Mouse (Mus musculus): ENCODE data around the gene Psen2.

DNA sequence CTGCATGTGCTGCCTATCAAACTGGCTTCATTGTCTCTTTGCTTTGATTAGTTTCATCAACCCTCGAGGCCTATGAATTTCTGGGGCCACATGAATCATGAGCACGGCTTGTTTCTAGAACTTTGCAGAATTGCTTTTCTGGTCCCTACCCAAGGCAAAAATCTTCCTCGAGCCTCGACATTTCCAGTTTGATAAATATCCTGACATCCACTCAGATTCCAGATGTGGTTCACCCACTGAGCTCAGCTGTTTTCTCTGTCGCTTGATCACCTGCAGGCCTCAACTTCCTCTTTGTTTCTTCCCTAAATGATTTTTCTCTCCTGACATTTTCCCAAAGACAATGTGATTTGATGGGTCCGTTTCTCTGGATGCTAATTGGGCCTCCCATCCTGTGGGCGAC lies 25.0 kb upstream of the Psen2 start:
- TF ChIP-seq GATA1 (IDR thresholded peaks at IDR 0.05; ENCODE audit: low read length) = no peak
- no peak for TF ChIP-seq TAL1 (IDR thresholded peaks at IDR 0.05; ENCODE audit: low read length)

All from erythroblast, embryonic 14.5 days (primary cell).